ENCODE assay signal across 8 mouse cellular contexts in the genomic region with DNA sequence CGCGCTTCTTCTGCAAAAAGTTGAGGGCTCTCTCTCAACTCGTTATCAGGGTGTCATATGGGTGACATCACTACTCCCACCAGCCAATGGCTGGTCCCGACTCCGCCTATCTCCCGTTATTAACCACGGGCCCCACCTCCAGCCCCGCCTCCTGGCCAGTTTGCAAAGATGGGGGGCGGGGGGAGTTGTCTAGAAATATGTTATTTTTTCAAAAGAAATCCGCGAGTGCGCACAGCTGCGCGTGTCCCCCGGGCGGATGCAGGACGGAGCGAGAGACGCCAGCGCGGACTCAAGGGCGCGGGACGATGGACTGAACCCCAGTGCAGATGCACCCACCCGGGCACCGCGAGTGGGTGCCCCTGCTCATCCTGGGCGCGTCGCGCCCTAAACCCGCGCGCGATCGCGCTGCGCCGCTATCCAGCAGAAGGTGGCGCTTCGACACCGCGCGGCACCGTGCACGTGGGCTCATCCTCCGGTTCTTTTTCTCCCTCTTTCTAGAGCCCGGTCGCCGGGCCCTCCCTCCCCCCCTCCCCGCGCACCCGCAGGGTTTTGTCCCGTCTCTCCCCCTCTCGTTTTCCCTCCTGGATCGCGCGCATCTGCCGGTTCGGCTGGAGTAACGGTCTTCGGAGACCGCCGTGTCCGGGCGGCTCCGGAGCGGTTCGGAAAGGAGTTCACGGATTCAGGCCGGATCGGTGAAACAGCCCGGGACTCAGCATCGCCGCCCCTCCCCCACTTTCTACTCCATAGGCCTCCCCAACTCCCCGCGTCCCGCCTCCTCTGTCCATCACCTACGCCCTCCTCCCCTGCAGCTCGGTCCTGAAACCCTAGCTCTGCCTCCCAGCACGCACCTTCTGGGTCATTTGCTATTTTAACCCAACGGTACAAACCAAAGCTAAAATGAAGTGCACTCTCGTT. TPM values are rescaled to one million over a fixed set of nuclear protein-coding genes. Genes with fewer than 3 reads are reported as not detected.
DNase-seq lines count a peak whose midpoint lies in the region; ATAC-seq and TF ChIP-seq lines count a peak whose summit lies in the region.

No protein-coding gene starts in this region.

- peak; percentile 76 for DNase-seq in adrenal gland, postnatal 14 days
- peak; percentile 99 for DNase-seq in embryo, embryonic 11 days
- peak; percentile 64 for DNase-seq in gastrocnemius, postnatal 25 days
- peak; percentile 94 to 95 for DNase-seq in left cerebral cortex, postnatal 10 days (ENCODE audit: extremely low spot score in 1 of 2, low spot score in 2 of 2)
- DNase-seq in lung, postnatal 4 days = peak; percentile 89 to 93
- peak; percentile 90 for DNase-seq in right cerebral cortex, postnatal 25 days
- DNase-seq in c-Kit-positive CD71-positive TER-119-positive erythroid progenitor cells, embryonic 14.5 days (ENCODE audit: low spot score) = no peak

- ATAC-seq in intestine, postnatal 0 days = peak; percentile 71

- H3K4me2 ChIP-seq in intestine, postnatal 0 days (replicated peaks; ENCODE audit: low read depth) = peak overlapping the region; percentile 91

- H3K27ac ChIP-seq in intestine, postnatal 0 days (ENCODE audit: low read depth, low read length) = peak overlapping the region; percentile 46

- under 1% methylated on average over 75 of the region's 83 CpGs for WGBS in intestine, postnatal 0 days

- no peaks in the 10 kb centered on the region for H3K9me3 ChIP-seq in intestine, postnatal 0 days (ENCODE audit: control insufficient read depth)

- H3K36me3 ChIP-seq in intestine, postnatal 0 days (ENCODE audit: control insufficient read depth, insufficient read depth) = no peaks in the 10 kb centered on the region

- peak; percentile 77 for TF ChIP-seq CTCF in intestine, postnatal 0 days (IDR thresholded peaks at IDR 0.05; ENCODE audit: low read depth)

- peak overlapping the region; percentile 45; the same call in 1 of the 2 replicates for H3K9ac ChIP-seq in intestine, postnatal 0 days (ENCODE audit: low read depth, low read length)

- intact Hi-C loops in left cerebral cortex, postnatal 10 days (cut with DNase I) = loop anchor here (2.0 to 5.0 kb wide), 2 partner anchors 254 to 1090 kb away; no protein-coding TSS in a partner anchor

- no peaks in the 10 kb centered on the region for H3K4me1 ChIP-seq in intestine, postnatal 0 days (replicated peaks; ENCODE audit: control insufficient read depth, insufficient read depth, low read length)

- peak overlapping the region; percentile 68 for H3K4me3 ChIP-seq in intestine, postnatal 0 days (ENCODE audit: low read depth, low read length)

- H3K27me3 ChIP-seq in intestine, postnatal 0 days (replicated peaks; ENCODE audit: control insufficient read depth, insufficient read depth, low read length) = peaks cover 12% of the 10 kb centered on the region; the same call in 1 of the 2 replicates

RNA-seq across cellular contexts. Expression of gene Sox11, which starts 0.6 kb away (rescaled TPM):
- total RNA-seq in adrenal gland, postnatal 14 days (2021) = 0.74 and 1.0 TPM in 2 replicates
- total RNA-seq in gastrocnemius, postnatal 25 days (2021) = under 1 TPM; 0.28 to 0.35 TPM
- polyA plus RNA-seq in intestine, postnatal 0 days (2015; fragmentation: Nextera tagmentation; extraction: Ambion mirVana) = 4.7 and 4.9 TPM in 2 replicates
- 10 to 100 TPM; 26.1 to 29.8 TPM for total RNA-seq in left cerebral cortex, postnatal 10 days (2021)

Comparison
In these comparisons a context has a peak if more than half of its experiments do, and no peak if none do; other contexts are left out.
1. RNA of gene Sox11, which starts 0.6 kb away (total RNA-seq): 26.1 to 29.8 TPM in left cerebral cortex, postnatal 10 days; 0.74 to 1.0 TPM in adrenal gland, postnatal 14 days and 0.28 to 0.35 TPM in gastrocnemius, postnatal 25 days; every median in the first group is over 10 times any median in the second.